Mouse (Mus musculus): ENCODE data around the gene Zbtb48.
"Not testable (repeated sequence)": the region's sequence is repeated elsewhere in the genome, so short reads cannot be mapped to it uniquely, and the experiment has no call there.

Gene Zbtb48

GRCm38 (mm10) chr4:152027524-152027923, at the start of gene Zbtb48:
Gene Zbtb48, minus strand, starts transcription at chr4:152027671.
- DNase-seq (ENCODE audit: low spot score in 2 of 2), result peak; percentile 95 to 96

GRCm38 (mm10) chr4:152077191-152077590, 49.7 kb upstream of the Zbtb48 start:
- DNase-seq (ENCODE audit: low spot score in 2 of 2), result no peak

GRCm38 (mm10) chr4:152074548-152074947, 47.1 kb upstream of the Zbtb48 start:
- DNase-seq (ENCODE audit: low spot score in 2 of 2), result no peak

- no peak for DNase-seq (ENCODE audit: low spot score in 2 of 2)
Measured at GRCm38 (mm10) chr4:152073715-152074114, 46.2 kb upstream of the Zbtb48 start.

GRCm38 (mm10) chr4:152072655-152073054, 45.2 kb upstream of the Zbtb48 start:
- no peak for DNase-seq (ENCODE audit: low spot score in 2 of 2)

- peak in 1 of 2 experiments; percentile 62 for DNase-seq (ENCODE audit: low spot score in 2 of 2)
Measured at GRCm38 (mm10) chr4:152072121-152072601, 44.7 kb upstream of the Zbtb48 start, which contains the start of gene Plekhg5. Gene Plekhg5, plus strand, starts transcription at chr4:152072498.

- DNase-seq (ENCODE audit: low spot score in 2 of 2), result peak in 1 of 2 experiments; percentile 60
Measured at GRCm38 (mm10) chr4:152070494-152071396, 43.3 kb upstream of the Zbtb48 start.

- no peak for DNase-seq (ENCODE audit: low spot score in 2 of 2)
Measured at GRCm38 (mm10) chr4:152069245-152069644, 41.8 kb upstream of the Zbtb48 start.

GRCm38 (mm10) chr4:152068166-152068724, 40.8 kb upstream of the Zbtb48 start:
- no peak for DNase-seq (ENCODE audit: low spot score in 2 of 2)

GRCm38 (mm10) chr4:152067280-152067679, 39.8 kb upstream of the Zbtb48 start:
- no peak for DNase-seq (ENCODE audit: low spot score in 2 of 2)

GRCm38 (mm10) chr4:152062390-152063110, 35.1 kb upstream of the Zbtb48 start:
- no peak for DNase-seq (ENCODE audit: low spot score in 2 of 2)

GRCm38 (mm10) chr4:152044609-152045008, 17.1 kb upstream of the Zbtb48 start:
- DNase-seq (ENCODE audit: low spot score in 2 of 2), result no peak

GRCm38 (mm10) chr4:152043171-152043570, 15.7 kb upstream of the Zbtb48 start:
- no peak for DNase-seq (ENCODE audit: low spot score in 2 of 2)

- DNase-seq (ENCODE audit: low spot score in 2 of 2), result no peak
Measured at GRCm38 (mm10) chr4:152041924-152042641, 14.6 kb upstream of the Zbtb48 start.

GRCm38 (mm10) chr4:152039831-152040310, 12.4 kb upstream of the Zbtb48 start:
- no peak for DNase-seq (ENCODE audit: low spot score in 2 of 2)

- peak; percentile 93 to 99 for DNase-seq (ENCODE audit: low spot score in 2 of 2)
Measured at GRCm38 (mm10) chr4:152038985-152039830, 11.7 kb upstream of the Zbtb48 start, which contains the start of gene Nol9. Gene Nol9, plus strand, starts transcription at chr4:152039321.

- DNase-seq (ENCODE audit: low spot score in 2 of 2), result no peak
Measured at GRCm38 (mm10) chr4:152038225-152038984, 10.9 kb upstream of the Zbtb48 start, which contains the start of gene Tas1r1. Gene Tas1r1, minus strand, starts transcription at chr4:152038568.

- DNase-seq (ENCODE audit: low spot score in 2 of 2), result not testable (repeated sequence)
Measured at GRCm38 (mm10) chr4:152036464-152036863, 9.0 kb upstream of the Zbtb48 start.

GRCm38 (mm10) chr4:152032922-152033321, 5.5 kb upstream of the Zbtb48 start:
- DNase-seq (ENCODE audit: low spot score in 2 of 2), result no peak
